Mouse (Mus musculus) gastrocnemius, adult 2 months (tissue): ENCODE results near the gene Rad18. TPM values are rescaled to one million over a fixed set of nuclear protein-coding genes. Genes with fewer than 3 reads are reported as not detected.

Experiments used
- DNase-seq: peaks from one replicate; pipeline ENCODE4 v3.0.0; 2022
- H3K27ac ChIP-seq: fragments of 200-600 bp; 2 replicates; pipeline ENCODE4 v1.8.1; 2022; ENCODE audit warnings: mild to moderate bottlenecking
- H3K4me3 ChIP-seq: fragments of 200-600 bp; 2 replicates; pipeline ENCODE4 v1.8.1; 2022; ENCODE audit warnings: mild to moderate bottlenecking, moderate library complexity
- CTCF ChIP-seq: fragments of 200-600 bp; IDR thresholded peaks from 2 replicates; pipeline ENCODE4 v1.8.1; 2022; ENCODE audit warnings: antibody characterized with exemption, mild to moderate bottlenecking, moderate library complexity
- intact Hi-C: fragments of 180-260 bp; cut with DNase I; formaldehyde crosslinking; loops from one replicate; pipeline ENCODE4 v1.15.1; 2025
- long read RNA-seq, 2 experiments: library from polyadenylated mRNA; stranded (forward); transcript quantifications; one replicate each; pipeline ENCODE4 v2.0.0; 2021
- total RNA-seq, 2 experiments: library from RNA; stranded (reverse); gene quantifications; 2 replicates each; pipeline ENCODE4 v1.2.3; 2021

Gene Rad18
- 1 to 10 TPM in 1 of 2 experiments, under 1 TPM in 1; 0.92 to 1.4 TPM for total RNA-seq
- long read RNA-seq, experiment 1, result 0 reads
- long read RNA-seq, experiment 2, partial matches to known transcripts, result 0 of 1 reads
- long read RNA-seq, experiment 2, other reads (novel, unspliced or antisense), result 1 of 1 reads

DNA sequence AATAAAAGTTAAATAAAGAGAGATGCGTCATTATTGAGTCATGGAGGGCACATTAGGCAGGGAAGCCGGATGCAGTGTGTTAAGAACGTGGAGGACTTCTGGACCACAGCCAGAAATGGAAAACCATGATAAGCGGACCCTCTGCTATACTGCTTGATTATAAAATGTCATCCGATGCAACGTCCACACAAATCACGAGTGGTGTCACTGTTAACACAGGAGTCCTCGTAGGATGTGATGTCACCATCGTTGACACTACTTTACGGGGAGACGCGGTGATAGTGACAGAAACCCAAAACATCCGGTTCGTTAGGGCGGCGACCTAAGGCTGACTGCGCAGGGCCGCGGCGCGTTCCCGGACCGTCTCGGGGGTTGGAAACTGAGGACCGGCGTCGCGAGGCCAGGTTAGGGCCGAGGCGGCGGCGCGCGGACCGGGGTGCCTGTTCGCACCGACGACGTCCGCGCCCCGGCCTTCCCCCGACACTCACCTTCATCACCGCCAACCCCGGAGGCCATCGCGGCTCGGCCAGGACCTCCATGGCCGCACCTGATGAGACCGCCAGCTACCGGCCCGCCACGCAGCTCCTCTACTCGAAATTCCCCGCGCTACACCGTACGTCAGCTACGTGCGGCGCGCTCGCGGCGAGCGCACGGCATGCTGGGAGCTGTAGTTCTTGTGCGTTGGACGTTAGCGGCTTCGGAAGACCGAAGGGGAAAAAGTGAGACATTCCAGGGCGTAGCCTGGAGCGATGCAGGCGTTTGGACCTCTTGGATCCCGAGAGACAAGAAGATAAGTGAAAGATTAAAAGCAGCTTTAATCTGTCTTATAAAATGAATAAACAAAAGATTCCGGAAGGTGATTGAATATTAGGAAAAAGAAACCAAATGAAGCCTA lies at the start of gene Rad18:
Gene Rad18, minus strand, starts transcription at position 631 of the 895 bp plus-strand sequence.
- peak within 1 kb of the TSS; percentile 81 for H3K4me3 ChIP-seq
- peak within 1 kb of the TSS; percentile 73 for H3K27ac ChIP-seq
- intact Hi-C loops, result loop anchor here (2.0 to 10.0 kb wide), 2 partner anchors 202 to 304 kb away; no protein-coding TSS in a partner anchor
- DNase-seq, result peak; percentile 88
- TF ChIP-seq CTCF, result no peak

DNA sequence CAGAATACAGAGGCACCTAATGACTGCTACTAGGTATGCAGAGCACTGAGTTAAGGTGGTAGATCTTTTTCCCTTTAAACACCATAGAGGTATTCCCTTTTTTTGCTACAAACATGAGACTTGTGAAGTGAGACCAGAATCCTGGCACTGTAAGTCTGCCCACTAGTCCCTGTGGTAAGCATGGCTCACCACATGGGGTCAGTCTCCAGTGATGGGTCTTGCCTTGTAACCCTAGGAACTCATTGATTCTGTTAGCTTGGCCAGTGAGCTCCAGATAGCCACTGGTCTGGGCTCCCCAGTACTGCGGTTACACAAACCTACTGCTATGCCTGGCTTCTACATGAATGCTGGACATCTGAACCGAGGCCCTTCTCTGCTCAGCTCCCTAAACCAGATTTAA lies 45.8 kb upstream of the Rad18 start:
- DNase-seq, result no peak
- TF ChIP-seq CTCF, result peak; percentile 37; the same call in 1 of the 2 replicates
- no peak overlapping the region for H3K27ac ChIP-seq
- H3K4me3 ChIP-seq, result no peak overlapping the region
- intact Hi-C loops, result no loop called here

DNA sequence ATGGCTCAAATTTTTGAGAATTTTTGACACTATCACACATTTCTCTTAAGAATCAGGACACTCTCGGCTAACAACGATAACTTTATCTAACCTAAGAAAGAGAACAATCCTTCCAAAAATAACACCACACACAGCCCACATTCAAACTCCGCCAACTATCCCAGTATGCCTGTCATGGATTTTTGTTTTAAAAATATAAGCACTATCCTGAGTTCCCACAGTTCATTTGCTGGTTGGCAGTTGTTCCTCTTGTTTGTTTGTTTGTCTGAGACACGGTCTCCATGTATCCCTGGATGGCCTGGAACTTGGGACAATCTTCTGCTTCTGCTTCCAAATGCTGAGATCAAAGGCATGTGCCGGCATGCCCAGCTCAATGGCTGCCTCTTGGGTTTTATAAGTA lies 45.3 kb upstream of the Rad18 start:
- intact Hi-C loops, result no loop called here
- Histone ChIP-seq H3K4me3 (no peak overlapping the region), H3K27ac (no peak overlapping the region)
- DNase-seq, result no peak
- no peak for TF ChIP-seq CTCF

DNA sequence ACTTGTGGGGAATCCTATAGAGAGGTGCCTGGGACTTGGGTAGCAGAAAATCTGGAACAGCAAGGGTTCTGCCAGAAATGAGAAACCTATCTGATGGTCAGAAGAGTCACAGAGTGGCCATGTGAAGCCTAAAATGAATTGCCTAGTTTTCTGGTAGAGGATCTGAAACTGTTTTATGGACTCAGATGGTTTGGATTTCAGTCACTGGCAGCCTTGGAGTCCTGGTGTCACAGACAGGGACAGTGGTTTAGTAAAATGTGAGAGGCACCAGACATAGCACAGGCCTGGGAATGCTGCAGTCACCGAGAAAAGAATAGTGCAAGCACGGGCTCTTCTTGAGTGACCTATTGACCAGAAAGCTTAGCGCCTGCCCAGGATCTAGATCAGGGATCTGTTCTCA lies 43.1 kb upstream of the Rad18 start:
- H3K4me3 ChIP-seq, result no peak overlapping the region
- no peak for DNase-seq
- intact Hi-C loops, result no loop called here
- no peak for TF ChIP-seq CTCF
- no peak overlapping the region for H3K27ac ChIP-seq

DNA sequence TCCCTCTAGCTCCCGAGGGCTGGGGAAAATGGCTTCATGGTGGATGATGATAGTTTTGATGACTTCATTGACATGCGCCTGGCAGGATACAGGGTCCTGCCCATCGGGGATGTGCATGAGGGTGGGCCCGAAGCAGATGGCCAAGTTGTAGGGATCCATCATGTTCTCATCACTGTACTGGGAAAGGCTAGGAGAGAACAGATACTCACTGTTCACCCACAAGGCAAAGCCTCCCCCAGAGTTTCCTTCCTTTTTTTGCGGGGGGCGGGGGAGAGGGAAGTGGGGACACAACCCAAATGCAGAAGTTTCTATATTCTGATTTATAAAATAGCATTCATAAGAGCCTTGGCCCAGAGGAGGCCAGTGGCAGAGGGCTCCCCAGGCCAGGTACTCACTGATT lies 42.4 kb upstream of the Rad18 start:
- Histone ChIP-seq H3K27ac (no peak overlapping the region), H3K4me3 (no peak overlapping the region)
- intact Hi-C loops, result no loop called here
- DNase-seq, result peak; percentile 23
- TF ChIP-seq CTCF, result no peak

DNA sequence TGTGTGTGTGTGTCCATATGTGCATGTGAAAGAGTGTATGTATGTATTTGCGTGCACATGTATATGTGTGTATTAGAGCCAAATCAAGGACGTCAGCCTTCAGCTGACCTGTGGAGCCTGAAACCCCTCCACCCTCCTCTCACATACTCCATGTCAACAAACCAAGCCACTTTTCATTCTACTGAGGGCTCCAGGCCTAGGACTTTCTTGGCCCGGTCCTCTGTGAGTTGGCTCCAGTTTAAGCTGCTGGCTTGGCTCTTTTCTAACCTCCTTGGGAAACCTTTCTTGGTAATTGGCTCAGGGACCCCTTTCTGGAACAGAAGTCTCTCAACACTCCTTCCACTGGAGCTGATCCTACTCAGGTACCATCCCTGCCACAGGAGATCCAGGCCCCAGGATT lies 40.0 kb upstream of the Rad18 start:
- TF ChIP-seq CTCF, result no peak
- no peak for DNase-seq
- Histone ChIP-seq H3K4me3 (no peak overlapping the region), H3K27ac (no peak overlapping the region)
- intact Hi-C loops, result no loop called here

DNA sequence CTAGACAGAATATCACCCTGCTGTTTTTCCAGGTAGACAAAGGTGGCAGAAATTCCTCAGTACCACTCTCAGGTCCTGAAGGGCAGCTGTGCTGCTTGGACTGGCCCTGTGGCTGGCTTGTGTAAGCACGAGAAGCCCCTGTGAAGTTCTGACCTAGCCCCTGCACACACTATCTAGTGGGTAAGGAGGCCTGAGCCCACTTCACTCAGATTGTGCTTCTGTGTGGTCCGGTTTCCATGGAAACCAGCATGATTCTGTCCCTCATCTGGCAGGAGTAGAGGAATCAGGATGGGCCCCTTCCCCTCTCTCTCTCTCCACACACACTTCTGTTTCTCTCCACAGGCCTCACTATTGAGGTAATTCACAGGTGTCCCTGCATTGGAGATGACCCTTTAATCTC lies 38.6 kb upstream of the Rad18 start:
- Histone ChIP-seq H3K27ac (no peak overlapping the region), H3K4me3 (no peak overlapping the region)
- intact Hi-C loops, result no loop called here
- TF ChIP-seq CTCF, result no peak
- no peak for DNase-seq

DNA sequence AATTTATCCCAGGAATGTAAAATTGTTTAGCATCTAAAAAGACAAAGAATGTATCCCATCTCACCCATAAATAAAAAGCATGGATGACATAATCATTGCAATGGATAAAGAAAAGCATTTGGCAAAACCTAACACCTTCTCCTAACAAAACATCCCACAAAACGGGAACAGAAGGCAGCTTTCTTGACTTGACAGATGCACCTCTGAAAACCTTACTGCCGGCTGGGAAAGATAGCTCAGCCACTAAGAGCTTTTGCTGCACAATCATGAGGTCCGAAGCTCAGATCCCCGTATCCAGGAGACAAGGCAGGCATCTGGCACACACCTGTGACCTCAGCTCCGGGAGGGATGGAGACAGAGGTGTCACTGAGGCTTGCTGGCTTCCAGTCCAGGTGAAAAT lies 37.5 kb upstream of the Rad18 start:
- no peak for DNase-seq
- intact Hi-C loops, result no loop called here
- no peak overlapping the region for H3K27ac ChIP-seq
- TF ChIP-seq CTCF, result no peak
- no peak overlapping the region for H3K4me3 ChIP-seq

DNA sequence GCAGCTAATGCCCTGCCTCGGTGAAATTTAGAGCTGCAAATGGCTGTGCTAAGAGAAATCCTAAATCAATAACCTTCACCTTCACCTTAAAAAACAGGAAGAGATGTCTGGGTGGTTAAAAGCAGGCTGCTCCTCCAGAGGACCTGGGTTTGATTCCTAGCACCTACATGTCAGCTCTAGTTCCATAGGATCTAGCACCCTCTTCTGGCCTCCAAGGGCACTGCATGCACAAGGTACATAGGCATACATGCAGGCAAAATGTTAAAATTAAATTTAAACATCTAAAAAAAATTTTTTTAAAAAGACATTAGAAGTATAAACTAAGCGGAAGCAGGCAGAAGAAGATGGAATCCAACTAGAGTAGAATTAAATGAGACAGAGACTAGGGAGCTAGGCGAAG lies 35.9 kb upstream of the Rad18 start:
- Histone ChIP-seq H3K4me3 (no peak overlapping the region), H3K27ac (no peak overlapping the region)
- peak; percentile 24; the same call in 1 of the 2 replicates for TF ChIP-seq CTCF
- DNase-seq, result no peak
- intact Hi-C loops, result no loop called here

DNA sequence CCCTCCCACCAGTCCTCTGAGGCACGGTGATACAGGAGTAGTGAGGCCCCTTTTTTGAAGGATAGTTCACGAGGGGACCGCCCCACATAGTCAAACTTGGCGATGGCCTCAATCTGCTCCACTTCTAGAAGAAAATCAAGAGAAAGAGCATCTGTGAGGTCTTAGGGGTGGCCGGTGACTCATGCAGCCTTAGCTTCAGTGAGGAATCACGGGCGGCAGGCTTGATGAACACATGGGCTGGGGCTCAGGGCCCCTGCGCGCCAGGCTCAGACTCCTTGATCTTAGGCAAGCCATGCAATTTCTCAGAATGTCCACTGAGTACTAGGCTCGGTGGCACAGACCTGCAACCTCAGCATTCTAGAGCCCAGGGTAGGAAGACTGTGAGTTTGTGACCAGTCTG lies 34.9 kb upstream of the Rad18 start:
- TF ChIP-seq CTCF, result no peak
- intact Hi-C loops, result no loop called here
- H3K27ac ChIP-seq, result no peak overlapping the region
- no peak overlapping the region for H3K4me3 ChIP-seq
- no peak for DNase-seq

DNA sequence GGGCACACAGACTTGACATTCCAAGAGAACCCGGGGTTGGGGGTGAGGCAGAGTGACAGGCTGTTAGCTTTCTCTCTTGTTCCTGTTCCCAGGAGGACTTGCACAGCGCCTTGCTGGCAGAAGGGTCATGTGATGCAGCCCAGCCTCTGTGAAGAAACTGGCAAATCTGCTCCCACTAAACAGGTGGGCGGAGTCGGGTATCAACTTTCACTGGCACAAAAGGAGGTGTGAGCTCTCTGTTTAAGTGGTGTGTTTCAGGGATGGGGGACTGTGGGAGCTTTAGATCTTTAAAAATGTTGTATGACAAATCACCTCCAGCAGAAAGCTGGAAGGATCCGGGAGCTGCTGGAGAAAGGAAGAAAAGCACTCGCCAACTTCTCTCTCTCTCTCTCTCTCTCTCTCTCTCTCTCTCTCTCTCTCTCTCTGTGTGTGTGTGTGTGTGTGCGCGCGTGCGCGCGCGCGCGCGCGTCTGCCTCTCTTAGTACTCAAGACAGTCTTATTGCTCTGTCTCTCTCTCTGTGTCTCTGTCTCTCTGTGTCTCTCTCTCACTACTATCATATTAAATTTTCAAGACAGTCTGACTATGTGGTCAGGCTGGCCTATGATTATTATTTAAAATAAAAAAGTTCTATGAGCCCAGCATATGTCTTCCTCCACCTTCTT lies 32.4 kb upstream of the Rad18 start:
- DNase-seq, result peak; percentile 49
- intact Hi-C loops, result no loop called here
- H3K4me3 ChIP-seq, result peak overlapping the region; percentile 51
- no peak for TF ChIP-seq CTCF
- no peak overlapping the region for H3K27ac ChIP-seq

DNA sequence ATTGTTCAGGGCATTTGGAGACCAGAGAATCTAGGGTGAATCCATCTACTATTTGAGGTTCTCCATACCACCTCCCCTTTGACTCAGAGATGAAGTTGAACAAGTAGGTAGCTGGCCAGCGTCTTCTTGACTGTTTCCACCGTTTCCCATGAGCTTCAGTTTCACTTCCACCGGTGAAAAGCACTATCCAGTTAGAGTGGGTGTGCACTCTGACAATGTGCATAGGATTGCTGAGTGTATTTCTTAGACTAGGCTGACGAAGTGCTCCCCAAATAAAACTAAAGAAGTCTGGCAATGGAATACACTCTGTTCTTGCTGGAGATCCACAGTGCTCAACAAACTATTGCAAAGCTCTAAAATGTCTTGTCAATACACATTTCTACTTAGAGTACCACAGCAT lies 29.0 kb upstream of the Rad18 start:
- intact Hi-C loops, result no loop called here
- TF ChIP-seq CTCF, result no peak
- H3K4me3 ChIP-seq, result no peak overlapping the region
- H3K27ac ChIP-seq, result no peak overlapping the region
- no peak for DNase-seq

DNA sequence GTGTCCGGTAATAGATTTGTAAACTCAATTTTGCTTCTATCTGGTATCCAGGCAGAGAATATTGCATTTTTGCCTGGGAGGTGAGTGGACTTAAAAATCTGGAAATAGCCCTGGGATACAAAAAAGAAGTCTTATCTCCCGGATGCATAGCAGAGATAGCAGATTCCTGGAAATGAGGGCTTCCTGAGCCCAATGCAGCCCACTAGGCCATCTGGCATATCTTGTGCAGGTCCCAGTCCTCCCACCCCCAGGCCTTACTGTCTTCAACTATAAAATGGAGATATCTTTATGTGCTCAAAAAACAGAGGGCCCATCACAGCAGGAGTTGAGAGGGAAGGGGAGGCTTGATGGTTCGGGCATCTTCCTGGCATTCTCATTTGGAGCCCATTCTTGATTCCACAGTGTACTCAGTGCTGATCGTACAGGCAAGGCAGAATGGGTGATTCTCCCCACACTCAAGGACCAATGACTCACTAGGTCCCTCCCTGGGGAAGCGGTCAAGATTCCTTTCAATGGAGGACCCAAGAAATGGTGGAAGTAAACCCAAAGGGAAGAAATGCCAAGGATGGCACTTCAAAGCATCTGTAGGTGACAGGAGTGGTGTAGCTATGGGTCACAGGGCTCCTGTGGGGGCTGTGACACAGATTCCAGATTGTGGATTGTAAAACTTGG lies 24.1 kb upstream of the Rad18 start:
- no peak for DNase-seq
- intact Hi-C loops, result no loop called here
- no peak for TF ChIP-seq CTCF
- no peak overlapping the region for H3K4me3 ChIP-seq
- no peak overlapping the region for H3K27ac ChIP-seq
